Mouse (Mus musculus) heart, postnatal 0 days (tissue): Measurements from ENCODE around the gene Hpse2.

Source experiments
- CTCF ChIP-seq: IDR thresholded peaks from 2 replicates; pipeline ENCODE4 v1.5.1; 2016; ENCODE audit warnings: antibody characterized with exemption, control low read depth, low read depth
- EP300 ChIP-seq: IDR thresholded peaks from 2 replicates; pipeline ENCODE4 v1.6.1; 2016; ENCODE audit warnings: antibody characterized with exemption, low read depth

DNA sequence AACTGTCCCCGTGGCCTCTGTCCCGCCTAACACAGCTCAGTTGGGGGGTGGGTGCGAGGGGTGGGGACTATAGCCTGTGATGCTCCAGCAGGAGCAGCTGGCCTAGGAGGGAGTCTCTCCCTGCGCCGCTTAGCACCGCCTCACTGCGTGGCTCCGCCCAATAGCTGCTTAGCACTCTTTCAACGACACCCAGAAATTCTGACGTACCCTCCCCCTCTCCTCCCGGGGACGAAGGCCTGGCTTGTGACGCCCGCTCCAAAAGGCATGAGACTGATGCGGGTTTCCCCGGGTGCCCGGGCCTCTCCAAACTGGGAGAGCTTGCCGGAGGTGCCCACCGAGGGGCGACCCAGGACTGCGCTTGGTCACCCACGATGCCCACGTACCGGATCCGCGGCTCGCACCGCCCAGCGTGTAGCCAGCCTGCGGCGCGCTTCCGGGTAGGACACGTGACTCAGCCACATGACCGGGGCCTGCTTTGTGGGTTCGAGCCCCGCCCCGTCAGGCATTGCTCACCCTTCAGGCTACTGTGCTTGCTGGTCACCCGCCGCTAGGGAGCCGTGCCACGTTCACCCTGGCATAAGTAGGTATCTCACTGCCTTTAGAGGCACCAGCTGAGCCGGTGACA is 608.5 kb downstream of the Hpse2 start, which contains the start of gene Hps1:
- TF ChIP-seq CTCF = no peak
- TF ChIP-seq EP300 = no peak
